Mouse (Mus musculus) activated CD4-positive, CD25-positive, alpha-beta regulatory T cell, adult 4 months (primary cell): ENCODE measurements around the gene Zfp281. TPM values are rescaled to one million over a fixed set of nuclear protein-coding genes. Genes with fewer than 3 reads are reported as not detected.

Experiments used
- ATAC-seq: one replicate; pipeline ENCODE4 v1.8.0; 2017
- polyA plus RNA-seq, 2 experiments: library from polyadenylated mRNA; unstranded; fragments of 100-300 nt; shearing (Covaris generic); gene quantifications; one replicate each; pipeline ENCODE4 v1.2.1; 2017

Zfp281 gene
- polyA plus RNA-seq, 2 experiments from 2014 or later, result 19.3 to 22.6 TPM

- peak; percentile 94 for ATAC-seq
Measured at GRCm38 (mm10) chr1:136658456-136659227, 33.9 kb downstream of the Zfp281 start.

GRCm38 (mm10) chr1:136659337-136659736 lies 34.6 kb downstream of the Zfp281 start:
- ATAC-seq, result no peak

- ATAC-seq, result no peak
Measured at GRCm38 (mm10) chr1:136659917-136660316, 35.2 kb downstream of the Zfp281 start.

- no peak for ATAC-seq
Measured at GRCm38 (mm10) chr1:136661511-136661910, 36.8 kb downstream of the Zfp281 start.

GRCm38 (mm10) chr1:136661939-136662563 lies 37.4 kb downstream of the Zfp281 start:
- no peak for ATAC-seq

GRCm38 (mm10) chr1:136664921-136665582 lies 40.4 kb downstream of the Zfp281 start:
- ATAC-seq, result no peak

GRCm38 (mm10) chr1:136666513-136666912 lies 41.8 kb downstream of the Zfp281 start:
- no peak for ATAC-seq

GRCm38 (mm10) chr1:136669926-136670325 lies 45.2 kb downstream of the Zfp281 start:
- no peak for ATAC-seq

- ATAC-seq, result no peak
Measured at GRCm38 (mm10) chr1:136670421-136670820, 45.7 kb downstream of the Zfp281 start.

- ATAC-seq, result no peak
Measured at GRCm38 (mm10) chr1:136671767-136672434, 47.2 kb downstream of the Zfp281 start.

- peak; percentile 99 for ATAC-seq
Measured at GRCm38 (mm10) chr1:136672564-136672963, 47.9 kb downstream of the Zfp281 start.

- ATAC-seq, result no peak
Measured at GRCm38 (mm10) chr1:136673293-136673692, 48.6 kb downstream of the Zfp281 start.

GRCm38 (mm10) chr1:136674548-136675455 lies 50.1 kb downstream of the Zfp281 start:
- no peak for ATAC-seq

- no peak for ATAC-seq
Measured at GRCm38 (mm10) chr1:136675736-136676444, 51.2 kb downstream of the Zfp281 start.

GRCm38 (mm10) chr1:136676445-136676755 lies 51.7 kb downstream of the Zfp281 start:
- ATAC-seq, result no peak

- ATAC-seq, result no peak
Measured at GRCm38 (mm10) chr1:136677847-136678325, 53.2 kb downstream of the Zfp281 start.

GRCm38 (mm10) chr1:136678836-136679235 lies 54.1 kb downstream of the Zfp281 start:
- ATAC-seq, result no peak
